Mouse (Mus musculus): ENCODE results near the gene Ifngr1. TPM values are rescaled to one million over a fixed set of nuclear protein-coding genes. Genes with fewer than 3 reads are reported as not detected.

The Ifngr1 gene
- total and polyA plus RNA-seq, 3 experiments: 17.3 to 36.0 (median 26.7) TPM

GRCm38 (mm10) chr10:19599331-19600092 lies 7.8 kb downstream of the Ifngr1 start:
- TF ChIP-seq UBTF (IDR thresholded peaks at IDR 0.05; ENCODE audit: low read depth, low read length): no peak
- TF ChIP-seq ZMIZ1 (IDR thresholded peaks at IDR 0.05; ENCODE audit: low read depth, low read length): no peak
- no peak for TF ChIP-seq MYC (IDR thresholded peaks at IDR 0.05; ENCODE audit: low read depth, low read length)
- TF ChIP-seq RAD21 (IDR thresholded peaks at IDR 0.05; ENCODE audit: low read depth, low read length): no peak
- TF ChIP-seq NELFE (IDR thresholded peaks at IDR 0.05; ENCODE audit: low read depth, low read length): no peak
- no peak for TF ChIP-seq MAZ (IDR thresholded peaks at IDR 0.05; ENCODE audit: low read depth, low read length)
- TF ChIP-seq MEF2A (IDR thresholded peaks at IDR 0.05; ENCODE audit: borderline replicate concordance, low read depth, low read length): no peak
- TF ChIP-seq IRF4 (IDR thresholded peaks at IDR 0.05; ENCODE audit: low read depth, low read length): no peak
- TF ChIP-seq CTCF (conservative IDR thresholded peaks at IDR 0.05 in 1 of 2, IDR thresholded peaks at IDR 0.05 in 1 of 2; ENCODE audit: low read depth in 2 of 2, low read length in 2 of 2): no peak
- no peak for TF ChIP-seq MXI1 (IDR thresholded peaks at IDR 0.05; ENCODE audit: low read depth, low read length)
- no peak for TF ChIP-seq CHD1 (IDR thresholded peaks at IDR 0.05; ENCODE audit: low read depth, low read length)
- no peak for TF ChIP-seq MAFK (IDR thresholded peaks at IDR 0.05; ENCODE audit: insufficient replicate concordance, low read length)
- TF ChIP-seq KAT2A (IDR thresholded peaks at IDR 0.05; ENCODE audit: insufficient replicate concordance, low read length): no peak
- TF ChIP-seq USF2 (conservative IDR thresholded peaks at IDR 0.05; ENCODE audit: low read depth, low read length): no peak
- TF ChIP-seq JUND (conservative IDR thresholded peaks at IDR 0.05; ENCODE audit: low read depth, low read length): no peak
- dilution Hi-C loops (cut with MboI; ENCODE audit: extremely low pct_ligation_motif_present, extremely low pct_unique_long_range_greater_than_20kb, low sequenced_read_pairs): no loop called here

GRCm38 (mm10) chr10:19600093-19600420 lies 8.3 kb downstream of the Ifngr1 start:
- Histone ChIP-seq H3K79me2 (replicated peaks; ENCODE audit: control insufficient read depth, extremely low read depth, insufficient read depth, poor library complexity, severe bottlenecking) (0 out of 2 replicates have a peak, but pooled peaks cover 2% of the 10 kb centered on the region), H3K9ac (ENCODE audit: insufficient read depth, low read depth) (no peak overlapping the region), H3K27me3 (replicated peaks) (no peaks in the 10 kb centered on the region), H3K4me2 (ENCODE audit: insufficient read depth, low read depth, poor library complexity, severe bottlenecking) (no peak overlapping the region), H3K4me3 (replicated peaks in 1 of 3; ENCODE audit: low read depth in 2 of 3, low read length in 2 of 3, poor library complexity in 1 of 3) (no peak overlapping the region), H3K4me1 (ENCODE audit: control insufficient read depth in 1 of 2, insufficient read depth in 2 of 2) (peaks cover 0 to 24% of the 10 kb centered on the region in 2 experiments; a peak in 2 of 4 replicates), H3K36me3 (replicated peaks in 1 of 2; ENCODE audit: control insufficient read depth in 1 of 2, insufficient read depth in 1 of 2, low read length in 1 of 2) (peaks cover 49 to 88% of the 10 kb centered on the region in 2 experiments), H3K9me3 (replicated peaks; ENCODE audit: low read length) (peaks cover 10% of the 10 kb centered on the region), H3K27ac (ENCODE audit: insufficient read depth, low read depth) (no peak overlapping the region)
- dilution Hi-C loops (cut with MboI; ENCODE audit: extremely low pct_ligation_motif_present, extremely low pct_unique_long_range_greater_than_20kb, low sequenced_read_pairs) (no loop called here), in situ Hi-C loops (cut with MboI; ENCODE audit: low pct_ligation_motif_present, low pct_unique_long_range_greater_than_20kb, low sequenced_read_pairs) (loop anchor here (5.0 kb wide), 1 partner anchor 92 kb away; no protein-coding TSS in a partner anchor)
- no peak for DNase-seq (ENCODE audit: extremely low read depth)
- no peak for TF ChIP-seq RCOR1 (conservative IDR thresholded peaks at IDR 0.05; ENCODE audit: low read depth, low read length)
- no peak for TF ChIP-seq ZNF384 (IDR thresholded peaks at IDR 0.05; ENCODE audit: low read depth, low read length)
- TF ChIP-seq PAX5 (IDR thresholded peaks at IDR 0.05; ENCODE audit: low read length): no peak
- TF ChIP-seq SIN3A (IDR thresholded peaks at IDR 0.05; ENCODE audit: low read length): no peak
- TF ChIP-seq TCF12 (IDR thresholded peaks at IDR 0.05; ENCODE audit: low read depth, low read length): no peak
- TF ChIP-seq CHD1 (IDR thresholded peaks at IDR 0.05; ENCODE audit: low read depth, low read length): no peak

More at GRCm38 (mm10) chr10:19599331-19600092, 7.8 kb downstream of the Ifngr1 start:
- no peak for DNase-seq (ENCODE audit: extremely low read depth)
- Histone ChIP-seq H3K4me1 (ENCODE audit: control insufficient read depth in 1 of 2, insufficient read depth in 2 of 2) (peaks cover 1 to 29% of the 10 kb centered on the region in 2 experiments; a peak in 2 of 4 replicates), H3K27me3 (replicated peaks) (no peaks in the 10 kb centered on the region), H3K36me3 (replicated peaks in 1 of 2; ENCODE audit: control insufficient read depth in 1 of 2, insufficient read depth in 1 of 2, low read length in 1 of 2) (peaks cover 43 to 84% of the 10 kb centered on the region in 2 experiments), H3K4me3 (replicated peaks in 1 of 3; ENCODE audit: low read depth in 2 of 3, low read length in 2 of 3, poor library complexity in 1 of 3) (no peak overlapping the region), H3K79me2 (replicated peaks; ENCODE audit: control insufficient read depth, extremely low read depth, insufficient read depth, poor library complexity, severe bottlenecking) (peaks cover 2% of the 10 kb centered on the region; the same call in 1 of the 2 replicates), H3K4me2 (ENCODE audit: insufficient read depth, low read depth, poor library complexity, severe bottlenecking) (no peak overlapping the region), H3K27ac (ENCODE audit: insufficient read depth, low read depth) (no peak overlapping the region), H3K9ac (ENCODE audit: insufficient read depth, low read depth) (no peak overlapping the region), H3K9me3 (replicated peaks; ENCODE audit: low read length) (peaks cover 10% of the 10 kb centered on the region)
- in situ Hi-C loops (cut with MboI; ENCODE audit: low pct_ligation_motif_present, low pct_unique_long_range_greater_than_20kb, low sequenced_read_pairs): loop anchor here (5.0 to 10.0 kb wide), 2 partner anchors 65 to 93 kb away; no protein-coding TSS in a partner anchor

Data from CH12.LX (cell line).